Mouse (Mus musculus) liver, adult 2 months (tissue): Measurements from ENCODE around the gene Ptpn12. TPM values are rescaled to one million over a fixed set of nuclear protein-coding genes. Genes with fewer than 3 reads are reported as not detected.
A peak's percentile ranks its signal among the peaks of the same experiment; 100 is the strongest.

ENCODE experiments used
- DNase-seq: peaks from one replicate; pipeline ENCODE4 v3.0.0-alpha.2; 2011; ENCODE audit warnings: low read depth, low spot score; ENCODE audit errors: extremely low read depth
- H3K27ac ChIP-seq: fragments of 200-500 bp; replicated peaks from 2 replicates; pipeline ENCODE4 v1.5.1; 2012; ENCODE audit warnings: low read depth, mild to moderate bottlenecking, control low read depth, inconsistent platforms, low read length; ENCODE audit not compliant: insufficient read depth
- H3K27me3 ChIP-seq: fragments of 200-500 bp; 2 replicates; pipeline ENCODE4 v1.6.1; 2012; ENCODE audit warnings: mild to moderate bottlenecking, moderate library complexity, low read length, inconsistent platforms; ENCODE audit not compliant: control insufficient read depth, insufficient read depth
- H3K36me3 ChIP-seq: fragments of 200-500 bp; 2 replicates; pipeline ENCODE4 v1.6.1; 2012; ENCODE audit warnings: low read length, inconsistent platforms; ENCODE audit not compliant: control insufficient read depth, insufficient read depth
- H3K4me1 ChIP-seq: fragments of 200-500 bp; 2 replicates; pipeline ENCODE4 v1.6.1; 2011; ENCODE audit warnings: low read length; ENCODE audit not compliant: control insufficient read depth, insufficient read depth
- H3K4me3 ChIP-seq: fragments of 200-500 bp; 2 replicates; pipeline ENCODE4 v1.5.1; 2011; ENCODE audit warnings: low read depth, mild to moderate bottlenecking, control low read depth, low read length, moderate library complexity; ENCODE audit not compliant: insufficient read depth
- H3K79me2 ChIP-seq: fragments of 200-500 bp; 2 replicates; pipeline ENCODE4 v1.6.1; 2012; ENCODE audit warnings: inconsistent platforms, mild to moderate bottlenecking, low read length, moderate library complexity; ENCODE audit not compliant: control insufficient read depth, insufficient read depth
- H3K9ac ChIP-seq: fragments of 200-500 bp; 2 replicates; pipeline ENCODE4 v1.6.1; 2012; ENCODE audit warnings: low read depth, mild to moderate bottlenecking, control low read depth, inconsistent platforms, low read length
- CTCF ChIP-seq: fragments of 200-500 bp; IDR thresholded peaks from 2 replicates; pipeline ENCODE4 v1.5.1; 2011; ENCODE audit warnings: low read depth, low read length, control low read depth
- POLR2A ChIP-seq: fragments of 200-500 bp; IDR thresholded peaks from 2 replicates; pipeline ENCODE4 v1.6.1; 2011; ENCODE audit warnings: low read length, control low read depth; ENCODE audit not compliant: insufficient read depth; ENCODE audit errors: extremely low read depth
- WGBS: fragments of 180-500 bp; shearing (Covaris S2); methylation state at CpG from one replicate; pipeline ENCODE4 v1.1.7; 2018; 5-methylcytosine and 5-hydroxymethylcytosine counted together
- polyA plus RNA-seq: library from polyadenylated mRNA; depleted of rRNA; stranded (reverse); fragments of >200 nt; gene quantifications from 2 replicates; pipeline ENCODE4 v1.2.3, GENCODE M21; 2012
- total RNA-seq: library from RNA; depleted of rRNA; stranded (reverse); fragments of >200 nt; gene quantifications from 2 replicates; pipeline ENCODE4 v1.2.3, GENCODE M21; 2014

Ptpn12 gene
- total and polyA plus RNA-seq, 2 experiments: 11.5 to 19.4 TPM

DNA sequence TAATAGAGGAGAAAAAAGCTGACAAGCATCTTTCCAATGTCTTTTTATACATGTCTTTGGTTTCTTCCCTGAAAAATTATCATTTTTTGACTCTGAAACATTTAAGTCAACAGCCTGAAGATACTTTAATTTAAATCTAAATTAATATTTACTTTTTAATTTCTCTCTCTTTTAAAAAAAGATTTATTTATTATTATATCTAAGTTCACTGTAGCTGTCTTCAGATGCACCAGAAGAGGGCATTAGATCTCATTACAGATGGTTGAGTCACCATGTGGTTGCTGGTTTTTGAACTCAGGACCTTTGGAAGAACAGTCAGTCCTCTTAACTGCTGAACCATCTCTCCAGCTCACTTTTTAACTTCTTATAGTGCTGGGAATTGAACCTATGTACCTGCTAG is 44.8 kb downstream of the Ptpn12 start:
- no peak for DNase-seq
- no peak for TF ChIP-seq POLR2A
- TF ChIP-seq CTCF: no peak
- Histone ChIP-seq H3K27me3 (no peaks in the 10 kb centered on the region), H3K4me3 (no peak overlapping the region), H3K4me1 (no peaks in the 10 kb centered on the region), H3K9ac (no peak overlapping the region), H3K79me2 (no peaks in the 10 kb centered on the region; the same call in 1 of the 2 replicates), H3K27ac (no peak overlapping the region), H3K36me3 (peaks cover 42% of the 10 kb centered on the region)

DNA sequence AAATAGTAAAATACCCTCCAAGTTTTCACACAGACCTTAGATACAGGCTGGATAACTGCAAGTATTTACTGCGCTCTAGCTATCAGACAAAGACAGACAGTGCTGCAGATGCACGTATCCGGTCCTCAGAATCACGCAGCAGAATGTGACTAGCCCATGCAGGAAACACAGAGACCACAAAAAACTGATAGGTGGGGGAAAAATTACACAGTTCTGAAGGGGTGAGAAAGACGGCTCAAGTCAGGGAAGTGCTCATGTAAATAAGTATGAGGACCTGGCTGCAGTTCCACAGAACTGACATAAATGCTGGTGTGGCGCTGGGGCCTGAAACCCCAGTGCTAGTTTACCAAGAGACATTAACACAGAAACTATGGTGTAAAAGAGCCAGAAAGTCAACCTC is 53.0 kb downstream of the Ptpn12 start:
- Histone ChIP-seq H3K27me3 (no peaks in the 10 kb centered on the region), H3K79me2 (no peaks in the 10 kb centered on the region), H3K4me3 (no peak overlapping the region), H3K36me3 (peaks cover 47% of the 10 kb centered on the region), H3K27ac (no peak overlapping the region), H3K9ac (no peak overlapping the region), H3K4me1 (no peaks in the 10 kb centered on the region)
- 93% methylated on average over 6 of the region's 6 CpGs for WGBS
- TF ChIP-seq CTCF: no peak
- TF ChIP-seq POLR2A: no peak
- DNase-seq: no peak

DNA sequence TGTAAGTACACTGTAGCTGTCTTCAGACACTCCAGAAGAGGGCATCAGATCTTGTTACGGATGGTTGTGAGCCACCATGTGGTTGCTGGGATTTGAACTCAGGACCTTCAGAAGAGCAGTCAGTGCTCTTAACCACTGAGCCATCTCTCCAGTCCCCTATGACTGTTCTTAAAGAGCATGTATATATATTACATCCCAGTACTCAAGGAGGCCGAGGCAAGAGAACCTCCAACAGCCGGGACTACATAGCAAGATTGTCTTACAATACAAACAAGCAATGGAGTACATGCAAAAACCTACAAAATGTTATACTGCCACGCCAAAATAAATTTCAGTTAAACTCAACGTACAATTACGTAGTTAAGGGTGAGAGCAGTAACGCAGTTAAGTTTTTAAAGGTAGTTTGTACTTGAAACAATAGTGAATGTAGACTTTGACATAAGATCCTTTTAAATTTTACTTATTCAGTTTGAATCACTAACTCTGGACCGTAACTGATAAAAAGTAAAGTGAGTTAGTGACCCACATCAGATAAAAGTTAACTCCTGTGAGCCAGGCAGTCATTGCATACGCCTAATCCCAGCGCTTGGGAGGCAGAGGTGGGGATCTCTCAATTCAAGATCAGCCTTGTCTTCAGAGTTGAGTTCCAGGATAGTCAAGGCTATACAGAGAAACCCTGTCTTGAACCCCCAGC is 53.9 kb downstream of the Ptpn12 start:
- no peak overlapping the region for H3K9ac ChIP-seq
- no peaks in the 10 kb centered on the region for H3K27me3 ChIP-seq
- H3K36me3 ChIP-seq: peaks cover 49% of the 10 kb centered on the region
- DNase-seq: no peak
- TF ChIP-seq POLR2A (no peak), CTCF (no peak)
- H3K79me2 ChIP-seq: no peaks in the 10 kb centered on the region
- no peaks in the 10 kb centered on the region for H3K4me1 ChIP-seq
- 97% methylated on average over 10 of the region's 10 CpGs for WGBS
- H3K27ac ChIP-seq: no peak overlapping the region
- H3K4me3 ChIP-seq: no peak overlapping the region

DNA sequence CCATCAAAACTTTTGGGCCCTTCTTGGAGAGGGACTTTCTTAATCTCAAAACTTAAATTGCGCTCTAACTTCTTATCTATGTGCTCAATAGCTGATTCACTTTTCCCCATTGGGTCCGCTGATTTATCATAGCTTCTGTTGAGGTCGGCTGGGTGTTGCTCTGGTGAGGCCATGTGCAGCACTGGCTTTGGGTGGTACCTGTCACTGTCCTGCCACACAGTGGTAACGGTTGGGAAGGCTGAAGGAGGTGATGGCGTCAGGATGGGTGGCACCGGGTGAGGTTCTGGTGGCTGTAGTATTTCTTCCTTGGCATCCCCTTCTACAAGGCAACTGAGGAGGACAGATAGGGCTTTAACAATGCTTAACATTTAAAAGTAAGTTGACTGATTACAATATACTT is 57.3 kb downstream of the Ptpn12 start:
- TF ChIP-seq POLR2A: no peak
- no peak for TF ChIP-seq CTCF
- Histone ChIP-seq H3K4me3 (no peak overlapping the region), H3K9ac (no peak overlapping the region), H3K27me3 (no peaks in the 10 kb centered on the region), H3K27ac (no peak overlapping the region), H3K79me2 (no peaks in the 10 kb centered on the region), H3K4me1 (no peaks in the 10 kb centered on the region), H3K36me3 (peaks cover 54% of the 10 kb centered on the region)
- DNase-seq: no peak
- 96% methylated on average over 6 of the region's 6 CpGs for WGBS

- no peaks in the 10 kb centered on the region for H3K27me3 ChIP-seq
- no peaks in the 10 kb centered on the region for H3K4me1 ChIP-seq
- H3K4me3 ChIP-seq: no peak overlapping the region
- 98% methylated on average over 6 of the region's 6 CpGs for WGBS
- no peaks in the 10 kb centered on the region for H3K79me2 ChIP-seq
- no peak for DNase-seq
- no peak overlapping the region for H3K9ac ChIP-seq
- no peak overlapping the region for H3K27ac ChIP-seq
- TF ChIP-seq CTCF (no peak), POLR2A (no peak)
- H3K36me3 ChIP-seq: peaks cover 51% of the 10 kb centered on the region
Observed at GRCm38 (mm10) chr5:20997555-20997954, 58.2 kb downstream of the Ptpn12 start.

DNA sequence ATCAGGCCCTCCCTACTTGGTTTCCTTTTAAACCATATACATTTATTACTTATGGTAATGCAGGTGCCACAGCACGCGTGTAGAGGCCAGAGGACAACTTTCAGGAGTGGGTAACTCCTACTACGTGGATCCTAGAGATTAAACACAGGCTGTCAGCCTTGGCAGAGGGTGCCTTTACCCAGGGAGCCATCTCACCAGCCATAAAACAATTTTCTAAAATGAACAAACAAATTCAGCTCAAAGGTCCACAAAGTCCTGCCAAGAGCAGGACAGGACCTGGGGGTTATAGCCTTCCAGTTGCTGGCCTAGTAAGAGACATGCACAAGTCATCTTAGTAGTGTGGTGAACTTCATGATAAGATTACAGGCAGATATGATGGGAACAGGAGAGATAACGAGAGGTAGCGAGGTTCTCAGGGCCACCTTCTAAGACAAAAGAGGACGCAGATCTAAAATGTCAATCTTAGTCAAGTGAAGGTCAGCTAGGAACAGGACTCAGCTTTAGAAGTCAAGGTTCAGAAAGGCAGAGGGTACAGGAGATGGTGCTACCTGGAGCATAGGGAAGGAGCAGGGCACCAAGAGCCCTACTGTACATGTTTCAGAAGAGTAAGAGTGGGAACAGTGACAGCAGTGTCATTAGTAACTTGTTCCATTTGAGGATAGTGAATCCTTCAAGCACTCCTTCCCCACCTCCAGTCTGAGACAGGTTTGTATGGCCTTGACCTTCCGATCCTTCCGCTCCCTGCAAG is 65.5 kb downstream of the Ptpn12 start:
- Histone ChIP-seq H3K4me1 (peaks cover 7% of the 10 kb centered on the region), H3K27me3 (no peaks in the 10 kb centered on the region), H3K27ac (no peak overlapping the region), H3K36me3 (peaks cover 34% of the 10 kb centered on the region), H3K79me2 (no peaks in the 10 kb centered on the region), H3K9ac (no peak overlapping the region), H3K4me3 (no peak overlapping the region)
- peak; percentile 81 for DNase-seq
- no peak for TF ChIP-seq POLR2A
- TF ChIP-seq CTCF: no peak
- WGBS: 55% methylated on average over 8 of the region's 8 CpGs
